Mouse (Mus musculus): ENCODE data around the gene Arhgap40. TPM values are rescaled to one million over a fixed set of nuclear protein-coding genes. Genes with fewer than 3 reads are reported as not detected.

The Arhgap40 gene
- total and polyA plus RNA-seq, 2 experiments from 2014 or later: 0.14 to 0.41 TPM

- no peak overlapping the region for H3K4me3 ChIP-seq (ENCODE audit: low read depth, low read length)
- WGBS: 2% methylated on average over 17 of the region's 17 CpGs
- H3K27me3 ChIP-seq (ENCODE audit: insufficient read depth, low read length): no peaks in the 10 kb centered on the region
- no peaks in the 10 kb centered on the region for H3K4me1 ChIP-seq (ENCODE audit: insufficient read depth)
- H3K27ac ChIP-seq (ENCODE audit: low read depth, low read length): no peak overlapping the region
- peak overlapping the region; percentile 31 for H3K4me2 ChIP-seq (ENCODE audit: low read depth)
- peak overlapping the region; percentile 47; the same call in 1 of the 2 replicates for H3K9ac ChIP-seq
- ATAC-seq: peak; percentile 89
- TF ChIP-seq CTCF (IDR thresholded peaks at IDR 0.05; ENCODE audit: low read depth): peak; percentile 96
- DNase-seq: peak; percentile 93
- no peaks in the 10 kb centered on the region for H3K9me3 ChIP-seq (ENCODE audit: low read length)
- no peaks in the 10 kb centered on the region for H3K36me3 ChIP-seq (ENCODE audit: insufficient read depth)
These were observed 34.2 kb downstream of the Arhgap40 start for GRCm38 (mm10) chr2:158546751-158547150.

GRCm38 (mm10) chr2:158550067-158550466, 37.5 kb downstream of the Arhgap40 start:
- ATAC-seq (peak; percentile 85), DNase-seq (peak; percentile 90)
- no peaks in the 10 kb centered on the region; the same call in none of the 2 replicates for H3K27me3 ChIP-seq (ENCODE audit: insufficient read depth, low read length)
- no peak overlapping the region for H3K4me3 ChIP-seq (ENCODE audit: low read depth, low read length)
- peak; percentile 94 for TF ChIP-seq CTCF (IDR thresholded peaks at IDR 0.05; ENCODE audit: low read depth)
- 2% methylated on average over 3 of the region's 3 CpGs for WGBS
- no peak overlapping the region for H3K4me2 ChIP-seq (ENCODE audit: low read depth)
- no peaks in the 10 kb centered on the region for H3K4me1 ChIP-seq (ENCODE audit: insufficient read depth)
- H3K9ac ChIP-seq: no peak overlapping the region
- H3K9me3 ChIP-seq (ENCODE audit: low read length): no peaks in the 10 kb centered on the region
- no peaks in the 10 kb centered on the region for H3K36me3 ChIP-seq (ENCODE audit: insufficient read depth)
- no peak overlapping the region for H3K27ac ChIP-seq (ENCODE audit: low read depth, low read length)

GRCm38 (mm10) chr2:158554366-158554765, 41.8 kb downstream of the Arhgap40 start:
- Histone ChIP-seq H3K9ac (no peak overlapping the region), H3K4me2 (ENCODE audit: low read depth) (no peak overlapping the region), H3K27ac (ENCODE audit: low read depth, low read length) (no peak overlapping the region), H3K4me1 (ENCODE audit: insufficient read depth) (peaks cover 8% of the 10 kb centered on the region), H3K27me3 (ENCODE audit: insufficient read depth, low read length) (no peaks in the 10 kb centered on the region; the same call in none of the 2 replicates), H3K36me3 (ENCODE audit: insufficient read depth) (no peaks in the 10 kb centered on the region), H3K9me3 (ENCODE audit: low read length) (no peaks in the 10 kb centered on the region), H3K4me3 (ENCODE audit: low read depth, low read length) (no peak overlapping the region)
- ATAC-seq: no peak
- no peak for TF ChIP-seq CTCF (IDR thresholded peaks at IDR 0.05; ENCODE audit: low read depth)
- DNase-seq: no peak
- WGBS: 31% methylated on average over 10 of the region's 10 CpGs

GRCm38 (mm10) chr2:158555252-158555651, 42.7 kb downstream of the Arhgap40 start:
- WGBS: 6% methylated on average over 7 of the region's 7 CpGs
- H3K4me2 ChIP-seq (ENCODE audit: low read depth): peak overlapping the region; percentile 60
- H3K4me3 ChIP-seq (ENCODE audit: low read depth, low read length): no peak overlapping the region
- peaks cover 8% of the 10 kb centered on the region for H3K4me1 ChIP-seq (ENCODE audit: insufficient read depth)
- no peaks in the 10 kb centered on the region; the same call in none of the 2 replicates for H3K27me3 ChIP-seq (ENCODE audit: insufficient read depth, low read length)
- no peaks in the 10 kb centered on the region for H3K9me3 ChIP-seq (ENCODE audit: low read length)
- DNase-seq (no peak), ATAC-seq (no peak)
- no peaks in the 10 kb centered on the region for H3K36me3 ChIP-seq (ENCODE audit: insufficient read depth)
- 0 out of 2 replicates have a peak overlapping the region, but pooled peaks have one; percentile 40 for H3K9ac ChIP-seq
- peak overlapping the region; percentile 80 for H3K27ac ChIP-seq (ENCODE audit: low read depth, low read length)
- no peak for TF ChIP-seq CTCF (IDR thresholded peaks at IDR 0.05; ENCODE audit: low read depth)

GRCm38 (mm10) chr2:158555812-158556211, 43.2 kb downstream of the Arhgap40 start:
- no peaks in the 10 kb centered on the region for H3K9me3 ChIP-seq (ENCODE audit: low read length)
- peak; percentile 50 for ATAC-seq
- H3K4me2 ChIP-seq (ENCODE audit: low read depth): peak overlapping the region; percentile 60
- no peak for TF ChIP-seq CTCF (IDR thresholded peaks at IDR 0.05; ENCODE audit: low read depth)
- H3K4me1 ChIP-seq (ENCODE audit: insufficient read depth): peaks cover 8% of the 10 kb centered on the region
- H3K36me3 ChIP-seq (ENCODE audit: insufficient read depth): no peaks in the 10 kb centered on the region
- DNase-seq: no peak
- H3K27me3 ChIP-seq (ENCODE audit: insufficient read depth, low read length): no peaks in the 10 kb centered on the region; the same call in none of the 2 replicates
- peak overlapping the region; percentile 80 for H3K27ac ChIP-seq (ENCODE audit: low read depth, low read length)
- peak overlapping the region; percentile 31 for H3K4me3 ChIP-seq (ENCODE audit: low read depth, low read length)
- H3K9ac ChIP-seq: peak overlapping the region; percentile 40; the same call in 1 of the 2 replicates
- WGBS: 2% methylated on average over 8 of the region's 8 CpGs

- peak overlapping the region; percentile 31 for H3K4me3 ChIP-seq (ENCODE audit: low read depth, low read length)
- H3K36me3 ChIP-seq (ENCODE audit: insufficient read depth): no peaks in the 10 kb centered on the region
- H3K27me3 ChIP-seq (ENCODE audit: insufficient read depth, low read length): no peaks in the 10 kb centered on the region; the same call in none of the 2 replicates
- no peaks in the 10 kb centered on the region for H3K9me3 ChIP-seq (ENCODE audit: low read length)
- H3K4me1 ChIP-seq (ENCODE audit: insufficient read depth): peaks cover 8% of the 10 kb centered on the region
- ATAC-seq (peak; percentile 70), DNase-seq (peak; percentile 91)
- peak overlapping the region; percentile 40; the same call in 1 of the 2 replicates for H3K9ac ChIP-seq
- peak overlapping the region; percentile 80 for H3K27ac ChIP-seq (ENCODE audit: low read depth, low read length)
- WGBS: 1% methylated on average over 10 of the region's 20 CpGs
- TF ChIP-seq CTCF (IDR thresholded peaks at IDR 0.05; ENCODE audit: low read depth): peak; percentile 88
- peak overlapping the region; percentile 60 for H3K4me2 ChIP-seq (ENCODE audit: low read depth)
These were observed 43.6 kb downstream of the Arhgap40 start for GRCm38 (mm10) chr2:158556225-158556624.

GRCm38 (mm10) chr2:158556750-158557149, 44.2 kb downstream of the Arhgap40 start:
- WGBS: 4% methylated on average over 5 of the region's 5 CpGs
- H3K9ac ChIP-seq: peak overlapping the region; percentile 40; the same call in 1 of the 2 replicates
- no peaks in the 10 kb centered on the region; the same call in none of the 2 replicates for H3K27me3 ChIP-seq (ENCODE audit: insufficient read depth, low read length)
- peak overlapping the region; percentile 80 for H3K27ac ChIP-seq (ENCODE audit: low read depth, low read length)
- peak; percentile 87 for DNase-seq
- H3K4me2 ChIP-seq (ENCODE audit: low read depth): peak overlapping the region; percentile 60
- peaks cover 8% of the 10 kb centered on the region for H3K4me1 ChIP-seq (ENCODE audit: insufficient read depth)
- no peak for TF ChIP-seq CTCF (IDR thresholded peaks at IDR 0.05; ENCODE audit: low read depth)
- no peaks in the 10 kb centered on the region for H3K36me3 ChIP-seq (ENCODE audit: insufficient read depth)
- H3K9me3 ChIP-seq (ENCODE audit: low read length): no peaks in the 10 kb centered on the region
- no peak overlapping the region for H3K4me3 ChIP-seq (ENCODE audit: low read depth, low read length)
- ATAC-seq: peak; percentile 82
